Mouse (Mus musculus) liver, adult 2 months (tissue): ENCODE results near the gene Hlf. TPM values are rescaled to one million over a fixed set of nuclear protein-coding genes. Genes with fewer than 3 reads are reported as not detected.

Experiments
- DNase-seq: peaks from one replicate; pipeline ENCODE4 v3.0.0-alpha.2; 2011; ENCODE audit warnings: low read depth, low spot score; ENCODE audit errors: extremely low read depth
- H3K27ac ChIP-seq: fragments of 200-500 bp; replicated peaks from 2 replicates; pipeline ENCODE4 v1.5.1; 2012; ENCODE audit warnings: low read depth, mild to moderate bottlenecking, control low read depth, inconsistent platforms, low read length; ENCODE audit not compliant: insufficient read depth
- H3K27me3 ChIP-seq: fragments of 200-500 bp; 2 replicates; pipeline ENCODE4 v1.6.1; 2012; ENCODE audit warnings: mild to moderate bottlenecking, moderate library complexity, low read length, inconsistent platforms; ENCODE audit not compliant: control insufficient read depth, insufficient read depth
- H3K36me3 ChIP-seq: fragments of 200-500 bp; 2 replicates; pipeline ENCODE4 v1.6.1; 2012; ENCODE audit warnings: low read length, inconsistent platforms; ENCODE audit not compliant: control insufficient read depth, insufficient read depth
- H3K4me1 ChIP-seq: fragments of 200-500 bp; 2 replicates; pipeline ENCODE4 v1.6.1; 2011; ENCODE audit warnings: low read length; ENCODE audit not compliant: control insufficient read depth, insufficient read depth
- H3K4me3 ChIP-seq: fragments of 200-500 bp; 2 replicates; pipeline ENCODE4 v1.5.1; 2011; ENCODE audit warnings: low read depth, mild to moderate bottlenecking, control low read depth, low read length, moderate library complexity; ENCODE audit not compliant: insufficient read depth
- H3K79me2 ChIP-seq: fragments of 200-500 bp; 2 replicates; pipeline ENCODE4 v1.6.1; 2012; ENCODE audit warnings: inconsistent platforms, mild to moderate bottlenecking, low read length, moderate library complexity; ENCODE audit not compliant: control insufficient read depth, insufficient read depth
- H3K9ac ChIP-seq: fragments of 200-500 bp; 2 replicates; pipeline ENCODE4 v1.6.1; 2012; ENCODE audit warnings: low read depth, mild to moderate bottlenecking, control low read depth, inconsistent platforms, low read length
- CTCF ChIP-seq: fragments of 200-500 bp; IDR thresholded peaks from 2 replicates; pipeline ENCODE4 v1.5.1; 2011; ENCODE audit warnings: low read depth, low read length, control low read depth
- POLR2A ChIP-seq: fragments of 200-500 bp; IDR thresholded peaks from 2 replicates; pipeline ENCODE4 v1.6.1; 2011; ENCODE audit warnings: low read length, control low read depth; ENCODE audit not compliant: insufficient read depth; ENCODE audit errors: extremely low read depth
- WGBS: fragments of 180-500 bp; shearing (Covaris S2); methylation state at CpG from one replicate; pipeline ENCODE4 v1.1.7; 2018; 5-methylcytosine and 5-hydroxymethylcytosine counted together
- polyA plus RNA-seq: library from polyadenylated mRNA; depleted of rRNA; stranded (reverse); fragments of >200 nt; gene quantifications from 2 replicates; pipeline ENCODE4 v1.2.3, GENCODE M21; 2012; rRNA removed
- total RNA-seq: library from RNA; depleted of rRNA; stranded (reverse); fragments of >200 nt; gene quantifications from 2 replicates; pipeline ENCODE4 v1.2.3, GENCODE M21; 2014; rRNA removed

The Hlf gene
- total and polyA plus RNA-seq, 2 experiments: 12.1 to 18.3 TPM

DNA sequence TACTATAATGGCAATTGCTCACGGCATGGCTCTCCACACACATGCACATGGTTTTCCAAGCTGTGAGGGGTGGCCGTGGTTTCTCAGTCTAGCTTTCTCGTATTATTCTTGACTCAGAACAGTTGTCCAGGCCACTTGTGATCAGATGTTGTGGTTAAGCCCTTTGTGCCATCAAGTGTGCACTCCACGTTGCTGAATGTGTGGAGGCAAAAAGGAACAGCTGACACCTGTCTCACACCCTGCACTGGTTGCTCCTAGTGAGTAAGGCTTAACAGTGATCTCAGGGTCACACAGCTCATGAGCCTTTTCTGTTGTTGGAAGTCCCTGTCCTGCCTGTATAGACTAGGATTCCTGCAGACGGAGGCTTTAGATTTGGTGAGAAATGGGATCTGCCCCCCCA lies 84.6 kb downstream of the Hlf start:
- DNase-seq: no peak
- Histone ChIP-seq H3K4me1 (no peaks in the 10 kb centered on the region), H3K36me3 (no peaks in the 10 kb centered on the region), H3K9ac (no peak overlapping the region), H3K79me2 (no peaks in the 10 kb centered on the region), H3K27me3 (no peaks in the 10 kb centered on the region), H3K4me3 (no peak overlapping the region), H3K27ac (no peak overlapping the region)
- no peak for TF ChIP-seq CTCF
- no peak for TF ChIP-seq POLR2A
- 93% methylated on average over 5 of the region's 5 CpGs for WGBS

DNA sequence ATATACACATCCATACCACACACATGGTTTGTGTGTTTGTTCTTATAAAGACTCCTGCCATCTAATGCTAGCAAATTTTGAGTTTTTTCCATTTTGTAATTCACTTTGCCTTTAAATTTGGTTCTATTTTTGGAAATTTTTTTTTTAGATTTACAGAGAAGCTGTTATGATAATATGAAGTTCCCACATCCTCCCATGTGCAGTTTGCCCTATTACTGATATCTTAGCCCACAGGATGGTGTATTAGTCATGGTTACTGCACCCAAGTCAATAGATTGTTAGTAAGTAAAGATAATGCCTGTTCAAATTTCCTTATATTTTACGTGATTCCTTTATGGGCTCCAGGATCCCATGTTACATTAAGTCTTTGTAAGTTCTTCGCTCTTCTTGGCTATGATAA lies 96.1 kb downstream of the Hlf start:
- Histone ChIP-seq H3K4me3 (no peak overlapping the region), H3K4me1 (no peaks in the 10 kb centered on the region), H3K27ac (no peak overlapping the region), H3K27me3 (no peaks in the 10 kb centered on the region), H3K36me3 (no peaks in the 10 kb centered on the region), H3K9ac (no peak overlapping the region), H3K79me2 (no peaks in the 10 kb centered on the region)
- WGBS: 86% methylated on average over 2 of the region's 2 CpGs
- no peak for DNase-seq
- TF ChIP-seq POLR2A (no peak), CTCF (no peak)

DNA sequence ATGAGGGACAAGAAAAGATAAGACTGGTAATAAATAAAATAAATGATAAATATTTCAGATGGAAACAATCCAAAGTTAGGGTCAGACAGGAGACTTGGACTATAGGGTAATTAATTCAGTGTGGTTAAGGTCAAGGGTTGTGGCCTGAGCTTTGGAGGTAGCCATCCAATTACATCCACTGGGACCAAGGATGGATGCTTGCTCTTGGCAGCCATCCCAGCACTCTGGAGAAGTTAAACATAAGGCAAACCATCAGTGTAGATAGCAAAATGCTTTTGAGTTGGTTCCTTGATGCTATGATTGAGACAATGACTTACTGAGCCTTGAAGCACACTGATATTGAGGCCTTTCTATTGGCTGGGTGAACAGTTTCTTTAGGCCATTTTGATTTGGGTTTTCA lies 97.9 kb downstream of the Hlf start:
- H3K36me3 ChIP-seq: no peaks in the 10 kb centered on the region
- no peak overlapping the region for H3K4me3 ChIP-seq
- no peaks in the 10 kb centered on the region for H3K27me3 ChIP-seq
- H3K4me1 ChIP-seq: no peaks in the 10 kb centered on the region
- TF ChIP-seq POLR2A: no peak
- no peak for TF ChIP-seq CTCF
- no peak overlapping the region for H3K27ac ChIP-seq
- no peak for DNase-seq
- H3K9ac ChIP-seq: no peak overlapping the region
- H3K79me2 ChIP-seq: no peaks in the 10 kb centered on the region

DNA sequence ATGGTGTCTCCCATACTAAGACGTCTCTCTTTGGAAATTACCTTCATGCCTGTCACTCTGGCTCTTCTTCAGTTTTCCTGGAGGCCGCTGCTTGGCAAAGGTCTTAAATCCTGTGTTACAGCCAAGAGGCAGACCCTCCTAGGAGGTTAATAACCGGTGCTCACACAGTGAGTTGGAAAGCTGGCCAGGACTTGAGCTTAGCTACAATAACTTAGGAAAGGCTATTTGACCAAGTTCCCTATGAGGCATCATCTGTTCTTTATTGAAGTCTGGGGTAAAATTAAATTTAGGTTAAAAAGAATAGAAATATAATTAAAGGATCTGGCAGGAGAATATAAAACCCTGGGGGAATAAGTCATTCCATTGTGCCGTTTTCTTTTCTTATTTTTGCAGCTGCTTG lies 99.5 kb downstream of the Hlf start:
- Histone ChIP-seq H3K4me1 (no peaks in the 10 kb centered on the region), H3K9ac (no peak overlapping the region), H3K4me3 (no peak overlapping the region), H3K27me3 (no peaks in the 10 kb centered on the region), H3K27ac (no peak overlapping the region), H3K36me3 (no peaks in the 10 kb centered on the region), H3K79me2 (no peaks in the 10 kb centered on the region)
- no peak for TF ChIP-seq POLR2A
- no peak for TF ChIP-seq CTCF
- DNase-seq: no peak
- 95% methylated on average over 4 of the region's 4 CpGs for WGBS

DNA sequence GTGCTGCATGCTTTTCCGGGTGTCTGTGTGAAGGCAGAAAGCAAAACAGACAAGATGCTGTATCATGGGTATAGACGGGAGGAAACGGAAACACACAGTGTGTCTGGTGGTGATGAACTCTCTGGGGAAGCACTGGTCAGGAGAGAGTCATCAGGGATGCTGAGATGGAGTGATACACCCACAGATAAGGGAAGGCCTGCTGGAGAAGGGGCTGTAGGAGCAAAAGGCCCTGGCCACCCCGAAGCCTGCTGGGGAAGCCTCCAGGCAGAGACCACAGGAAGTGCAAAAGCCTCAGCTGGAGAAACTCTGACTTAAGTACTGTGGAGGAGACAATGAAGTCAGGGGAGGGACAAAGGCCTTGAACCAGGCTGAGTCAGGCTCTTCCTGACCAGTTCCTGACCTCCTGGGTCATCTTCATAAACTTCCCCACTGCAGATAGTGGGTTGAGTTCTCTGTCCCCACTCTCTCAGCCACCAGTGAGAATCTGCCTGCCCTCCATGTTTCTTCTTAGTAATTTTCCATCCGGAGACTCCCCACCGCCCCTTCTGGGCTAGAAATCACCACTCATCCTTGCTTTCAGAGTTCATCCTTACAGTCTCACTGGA lies 104.0 kb downstream of the Hlf start:
- Histone ChIP-seq H3K4me3 (no peak overlapping the region), H3K9ac (no peak overlapping the region), H3K4me1 (no peaks in the 10 kb centered on the region), H3K79me2 (no peaks in the 10 kb centered on the region), H3K27ac (no peak overlapping the region), H3K27me3 (no peaks in the 10 kb centered on the region), H3K36me3 (no peaks in the 10 kb centered on the region)
- TF ChIP-seq CTCF: no peak
- no peak for TF ChIP-seq POLR2A
- WGBS: 84% methylated on average over 6 of the region's 6 CpGs
- no peak for DNase-seq

Other genes starting within 250 kb of the Hlf start
- 3.6 and 4.9 TPM in 2 replicates for gene Gm45716, start 203.2 kb downstream of the Hlf start, total RNA-seq
- gene Gm45716, start 203.2 kb downstream of the Hlf start, polyA plus RNA-seq: 1.9 and 2.5 TPM in 2 replicates
- gene Mmd, start 141.4 kb downstream of the Hlf start, total RNA-seq: 98.6 and 124 TPM in 2 replicates
- 60.3 and 86.5 TPM in 2 replicates for gene Mmd, start 141.4 kb downstream of the Hlf start, polyA plus RNA-seq
- 1.6 and 1.8 TPM in 2 replicates for gene Stxbp4, start 247.2 kb upstream of the Hlf start, total RNA-seq
- 0.61 and 0.62 TPM in 2 replicates for gene Stxbp4, start 247.2 kb upstream of the Hlf start, polyA plus RNA-seq
- 10.6 and 11.5 TPM in 2 replicates for gene Cox11, start 247.3 kb upstream of the Hlf start, total RNA-seq
- gene Cox11, start 247.3 kb upstream of the Hlf start, polyA plus RNA-seq: 15.7 and 16.6 TPM in 2 replicates